Mouse (Mus musculus) embryonic facial prominence, embryonic 14.5 days (tissue): Measurements from ENCODE around the gene Opn4. TPM values are rescaled to one million over a fixed set of nuclear protein-coding genes. Genes with fewer than 3 reads are reported as not detected.
A peak's percentile ranks its signal among the peaks of the same experiment; 100 is the strongest.

ENCODE experiments used
- ATAC-seq: fragments of 200-750 bp; cut with Nextera tagmentation; 2 replicates; pipeline ENCODE4 v1.8.0; 2017; ENCODE audit warnings: low read depth, moderate number of reproducible peaks, moderate TSS enrichment
- DNase-seq: peaks from one replicate; pipeline ENCODE4 v3.0.0-alpha.2; 2015; ENCODE audit warnings: low spot score
- H3K27ac ChIP-seq: fragments of 300-500 bp; sonication (generic); replicated peaks from 2 replicates; pipeline ENCODE4 v1.5.1; 2014; ENCODE audit warnings: low read depth, mild to moderate bottlenecking, low read length, moderate library complexity
- H3K27me3 ChIP-seq: fragments of 300-500 bp; sonication (generic); replicated peaks from 2 replicates; pipeline ENCODE4 v1.6.1; 2014; ENCODE audit warnings: low read length; ENCODE audit not compliant: control insufficient read depth, insufficient read depth
- H3K36me3 ChIP-seq: fragments of 300-500 bp; sonication (generic); 2 replicates; pipeline ENCODE4 v1.6.1; 2014; ENCODE audit warnings: low read length, mixed read lengths; ENCODE audit not compliant: control insufficient read depth, insufficient read depth
- H3K4me1 ChIP-seq: fragments of 300-500 bp; sonication (generic); 2 replicates; pipeline ENCODE4 v1.6.1; 2014; ENCODE audit warnings: antibody characterized with exemption, low read length; ENCODE audit not compliant: control insufficient read depth, insufficient read depth
- H3K4me2 ChIP-seq: fragments of 300-500 bp; sonication (generic); 2 replicates; pipeline ENCODE4 v1.6.1; 2014; ENCODE audit warnings: low read depth, mild to moderate bottlenecking, low read length, moderate library complexity, mixed read lengths
- H3K4me3 ChIP-seq: fragments of 300-500 bp; sonication (generic); 2 replicates; pipeline ENCODE4 v1.5.1; 2014; ENCODE audit warnings: low read depth, mild to moderate bottlenecking, low read length
- H3K9ac ChIP-seq: fragments of 300-500 bp; sonication (generic); 2 replicates; pipeline ENCODE4 v1.6.1; 2014; ENCODE audit warnings: low read depth, mild to moderate bottlenecking, low read length, moderate library complexity, mixed read lengths
- H3K9me3 ChIP-seq: fragments of 300-500 bp; sonication (generic); 2 replicates; pipeline ENCODE4 v1.6.1; 2016; ENCODE audit warnings: low read length; ENCODE audit not compliant: control insufficient read depth
- WGBS: fragments of 180-500 bp; shearing (Covaris S2); extraction: QIAGEN DNeasy Blood & Tissue Kit; methylation state at CpG from one replicate; pipeline ENCODE4 v1.1.7; 2014; 5-methylcytosine and 5-hydroxymethylcytosine counted together
- polyA plus RNA-seq: library from polyadenylated mRNA; unstranded; fragments of >200 nt; fragmentation: Nextera tagmentation; extraction: Ambion mirVana; gene quantifications from 2 replicates; pipeline ENCODE4 v1.2.1, GENCODE M21; 2014

The Opn4 gene
- polyA plus RNA-seq, 1 experiment from 2014 or later = 0.77 TPM

DNA sequence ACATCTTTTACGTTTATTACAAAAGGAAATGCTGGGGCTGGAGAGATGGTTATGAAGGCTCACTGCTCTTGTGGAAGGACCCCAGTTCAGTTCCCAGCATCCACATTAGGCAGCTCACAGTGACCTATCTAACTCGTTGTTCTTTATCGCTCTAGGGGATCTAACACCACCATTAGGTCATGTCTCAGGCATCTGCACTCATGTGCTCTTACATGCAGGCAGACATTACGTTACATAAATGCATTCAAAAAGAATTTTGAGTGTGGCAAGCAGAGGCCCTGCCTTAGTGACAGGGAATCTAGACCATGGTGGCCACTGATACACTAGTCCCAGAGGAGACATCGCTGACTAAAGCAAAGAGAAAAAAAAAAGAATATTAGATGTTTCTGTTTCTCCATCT is 23.1 kb upstream of the Opn4 start:
- ATAC-seq = no peak
- H3K4me3 ChIP-seq = no peak overlapping the region
- WGBS = 82% methylated on average over 5 of the region's 5 CpGs

DNA sequence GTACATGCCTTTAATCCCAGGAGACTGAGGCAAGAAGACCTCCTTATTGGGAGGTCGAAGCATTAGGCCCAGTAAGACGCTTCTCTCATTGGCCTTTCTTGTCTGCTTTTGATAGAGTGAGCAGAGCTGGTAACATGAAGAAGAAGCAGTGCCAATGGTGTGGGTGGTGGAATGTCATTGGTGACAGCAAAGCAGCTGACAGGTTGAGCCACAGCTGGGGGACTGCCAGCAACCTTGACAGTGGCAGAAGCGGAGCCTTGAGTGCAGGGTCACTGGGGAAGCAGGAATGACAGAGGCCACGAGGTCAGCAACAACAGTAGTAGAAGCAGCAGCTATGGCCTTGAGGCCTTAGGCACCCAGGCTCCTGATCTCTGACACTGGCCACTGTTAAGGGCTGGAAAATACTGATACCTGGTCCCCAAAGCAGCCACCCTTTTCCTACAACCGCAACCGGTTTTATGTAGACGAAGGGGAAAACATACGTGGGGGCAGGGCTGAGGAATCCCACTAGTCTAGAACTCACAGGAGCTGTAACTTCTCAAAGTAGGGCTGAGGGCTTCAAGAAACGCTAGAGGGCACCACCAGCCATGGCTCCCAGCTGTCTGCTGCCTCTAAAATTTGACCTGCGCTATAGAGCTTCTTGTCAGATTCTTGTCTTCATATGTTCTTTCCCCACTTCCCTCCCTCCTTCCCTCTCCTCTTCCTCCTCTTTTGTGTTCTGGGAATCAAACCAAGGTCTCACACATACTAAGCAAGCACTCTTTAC is 20.9 kb upstream of the Opn4 start:
- Histone ChIP-seq H3K9me3 (no peaks in the 10 kb centered on the region), H3K4me3 (no peak overlapping the region), H3K27ac (no peak overlapping the region), H3K27me3 (peaks cover 1% of the 10 kb centered on the region; the same call in 1 of the 2 replicates), H3K4me2 (no peak overlapping the region), H3K9ac (no peak overlapping the region), H3K4me1 (no peaks in the 10 kb centered on the region), H3K36me3 (no peaks in the 10 kb centered on the region)
- ATAC-seq (no peak), DNase-seq (peak; percentile 40)
- whole genome bisulfite sequencing = 32% methylated on average over 10 of the region's 10 CpGs

More for the DNA sequence above, 23.1 kb upstream of the Opn4 start:
- Histone ChIP-seq H3K9me3 (no peaks in the 10 kb centered on the region), H3K4me1 (no peaks in the 10 kb centered on the region), H3K36me3 (no peaks in the 10 kb centered on the region), H3K27me3 (no peaks in the 10 kb centered on the region), H3K27ac (no peak overlapping the region), H3K4me2 (no peak overlapping the region), H3K9ac (no peak overlapping the region)
- DNase-seq = no peak

DNA sequence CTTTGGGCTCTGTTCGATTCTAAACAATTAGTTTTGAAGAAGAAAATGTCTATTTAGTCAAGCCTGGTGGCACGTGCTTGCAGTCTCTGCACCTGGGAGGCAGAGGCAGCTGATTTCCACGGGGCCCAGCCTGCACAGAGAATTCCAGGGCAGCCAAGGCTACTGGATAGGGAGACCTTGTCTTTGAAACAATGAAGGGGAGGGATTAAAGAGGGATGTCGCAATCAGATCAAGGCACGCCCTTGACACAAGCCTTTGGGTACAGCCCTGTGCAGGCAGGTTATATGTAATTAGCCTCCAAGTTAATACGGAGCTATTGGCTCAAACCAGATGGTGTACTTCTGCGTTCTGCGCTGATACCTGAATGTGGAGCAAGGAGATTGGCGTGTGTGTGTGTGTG is 18.9 kb upstream of the Opn4 start:
- Histone ChIP-seq H3K4me2 (no peak overlapping the region), H3K27me3 (peaks cover 20% of the 10 kb centered on the region), H3K4me1 (no peaks in the 10 kb centered on the region), H3K4me3 (no peak overlapping the region), H3K27ac (no peak overlapping the region), H3K9me3 (no peaks in the 10 kb centered on the region), H3K9ac (0 out of 2 replicates have a peak overlapping the region, but pooled peaks have one; percentile 19), H3K36me3 (no peaks in the 10 kb centered on the region)
- ATAC-seq (peak; percentile 81), DNase-seq (peak; percentile 63)
- WGBS = 27% methylated on average over 9 of the region's 9 CpGs

DNA sequence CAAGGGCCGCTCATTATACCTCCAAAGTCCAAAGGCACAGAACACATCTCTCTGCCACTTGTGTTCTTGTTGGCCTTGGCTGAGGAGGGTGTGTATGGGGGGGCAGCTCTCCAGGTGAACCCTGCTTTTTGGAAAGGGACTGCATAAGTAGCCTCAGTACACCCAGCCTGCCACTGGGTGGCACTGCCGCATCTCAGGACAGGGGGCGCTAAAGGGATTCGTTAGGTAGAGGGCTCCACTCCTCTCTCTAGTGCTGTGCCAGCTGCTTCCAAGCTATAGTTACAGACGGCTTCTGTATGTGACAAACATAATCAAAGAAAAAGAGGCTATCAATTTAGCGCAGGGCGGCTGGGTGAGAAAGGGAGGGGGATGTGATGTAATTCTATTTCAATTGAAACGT is 16.9 kb upstream of the Opn4 start:
- DNase-seq (peak; percentile 93), ATAC-seq (peak; percentile 72)
- Histone ChIP-seq H3K9me3 (no peaks in the 10 kb centered on the region), H3K4me1 (no peaks in the 10 kb centered on the region), H3K4me3 (no peak overlapping the region), H3K27me3 (peaks cover 25% of the 10 kb centered on the region), H3K27ac (no peak overlapping the region), H3K36me3 (no peaks in the 10 kb centered on the region), H3K9ac (no peak overlapping the region), H3K4me2 (no peak overlapping the region)
- WGBS = 2% methylated on average over 8 of the region's 8 CpGs

DNA sequence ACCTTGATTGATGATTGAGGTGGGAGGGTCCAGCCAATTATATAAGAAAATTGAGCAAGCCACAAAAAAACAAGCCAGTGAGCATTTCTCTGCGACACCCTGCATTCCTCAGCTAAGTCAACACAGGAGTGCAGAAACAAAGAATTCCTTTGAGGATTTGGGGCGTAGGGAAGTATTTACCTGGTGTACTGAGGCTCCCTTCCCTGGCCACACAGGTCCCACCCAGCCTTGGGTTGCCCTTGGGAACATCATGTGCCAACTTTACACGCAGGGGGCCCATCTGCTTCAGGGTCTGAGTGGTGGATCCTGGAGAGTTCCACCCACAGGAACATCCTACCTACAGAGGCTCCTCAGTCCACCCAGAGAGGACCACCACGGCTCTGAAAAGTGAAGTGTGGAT is 15.7 kb upstream of the Opn4 start:
- no peaks in the 10 kb centered on the region for H3K9me3 ChIP-seq
- no peaks in the 10 kb centered on the region for H3K4me1 ChIP-seq
- no peak overlapping the region for H3K4me2 ChIP-seq
- no peak overlapping the region for H3K9ac ChIP-seq
- DNase-seq (peak; percentile 65), ATAC-seq (no peak)
- H3K4me3 ChIP-seq = no peak overlapping the region
- no peak overlapping the region for H3K27ac ChIP-seq
- 34% methylated on average over 4 of the region's 4 CpGs for WGBS
- peaks cover 25% of the 10 kb centered on the region for H3K27me3 ChIP-seq
- no peaks in the 10 kb centered on the region for H3K36me3 ChIP-seq

DNA sequence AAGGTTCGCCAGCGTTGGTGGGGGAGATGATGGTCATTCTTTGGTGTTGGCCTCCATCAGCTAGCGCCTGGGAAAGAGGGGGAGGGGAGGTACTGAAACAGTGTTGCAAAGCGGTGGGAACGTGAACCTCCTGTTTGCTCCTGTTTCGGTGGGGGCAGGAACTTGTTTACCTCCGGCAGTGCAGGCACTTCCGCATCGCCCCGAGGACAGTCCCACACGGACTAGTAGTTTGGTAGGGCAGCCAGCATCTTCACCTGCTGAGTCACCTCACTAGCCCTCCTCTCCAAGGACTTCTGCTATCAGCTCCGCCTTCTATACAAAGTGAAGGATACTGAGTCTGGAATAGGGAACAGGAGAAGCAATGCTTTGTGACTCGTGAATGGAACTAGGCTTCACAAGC is 15.1 kb upstream of the Opn4 start:
- 2% methylated on average over 13 of the region's 13 CpGs for WGBS
- Histone ChIP-seq H3K4me2 (peak overlapping the region; percentile 47), H3K4me1 (no peaks in the 10 kb centered on the region), H3K9ac (0 out of 2 replicates have a peak overlapping the region, but pooled peaks have one; percentile 16), H3K27me3 (peaks cover 25% of the 10 kb centered on the region), H3K27ac (no peak overlapping the region), H3K9me3 (no peaks in the 10 kb centered on the region), H3K36me3 (no peaks in the 10 kb centered on the region), H3K4me3 (peak overlapping the region; percentile 24)
- ATAC-seq = no peak
- peak; percentile 21 for DNase-seq

DNA sequence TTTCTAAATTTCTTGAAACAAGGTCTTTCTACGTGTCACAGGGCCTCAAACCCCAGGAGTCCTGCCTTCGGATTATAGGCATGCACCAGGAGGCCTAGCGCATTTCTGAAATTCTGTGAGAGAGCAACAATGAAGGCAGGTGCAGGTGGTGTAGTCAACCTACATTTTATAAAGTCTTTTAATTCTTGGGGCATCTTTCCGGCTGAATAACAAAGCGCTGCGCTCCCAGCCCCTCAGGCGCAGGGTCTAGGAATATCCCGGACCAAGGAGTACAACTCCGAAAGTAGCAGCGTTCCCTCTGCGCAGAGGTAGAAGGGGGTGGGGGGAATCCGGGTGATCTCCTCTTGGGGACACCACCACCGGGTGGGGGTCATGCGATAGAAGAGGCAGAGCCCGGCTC is 14.6 kb upstream of the Opn4 start:
- Histone ChIP-seq H3K4me2 (peak overlapping the region; percentile 47), H3K4me3 (peak overlapping the region; percentile 24), H3K9me3 (no peaks in the 10 kb centered on the region), H3K27ac (no peak overlapping the region), H3K27me3 (peaks cover 25% of the 10 kb centered on the region), H3K4me1 (no peaks in the 10 kb centered on the region), H3K36me3 (no peaks in the 10 kb centered on the region), H3K9ac (no peak overlapping the region)
- ATAC-seq (no peak), DNase-seq (no peak)
- WGBS = 13% methylated on average over 15 of the region's 15 CpGs

DNA sequence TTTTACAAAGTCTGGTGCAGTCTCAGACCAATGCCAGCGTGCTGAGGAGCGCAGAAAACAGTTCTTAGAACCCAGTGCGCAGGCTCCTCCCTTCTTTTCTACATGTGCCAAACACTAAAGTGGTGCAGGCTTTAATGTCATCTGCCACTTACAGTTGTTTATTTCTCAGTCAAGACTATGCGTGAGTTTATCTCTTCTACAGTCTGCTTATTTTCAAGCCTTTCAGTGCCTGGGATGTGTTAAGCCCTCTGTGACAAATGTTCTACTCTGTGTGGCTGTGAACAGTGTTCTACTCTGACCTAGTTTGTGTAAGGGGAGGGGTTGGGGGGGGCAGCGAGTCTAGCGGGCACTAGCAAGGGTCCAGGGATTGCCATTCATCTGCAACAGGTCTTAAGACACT is 13.6 kb upstream of the Opn4 start:
- Histone ChIP-seq H3K4me3 (no peak overlapping the region), H3K4me2 (no peak overlapping the region), H3K27me3 (peaks cover 25% of the 10 kb centered on the region), H3K9me3 (no peaks in the 10 kb centered on the region), H3K4me1 (no peaks in the 10 kb centered on the region), H3K36me3 (no peaks in the 10 kb centered on the region), H3K9ac (no peak overlapping the region), H3K27ac (no peak overlapping the region)
- no peak for DNase-seq
- ATAC-seq = no peak
- WGBS = 51% methylated on average over 6 of the region's 6 CpGs

DNA sequence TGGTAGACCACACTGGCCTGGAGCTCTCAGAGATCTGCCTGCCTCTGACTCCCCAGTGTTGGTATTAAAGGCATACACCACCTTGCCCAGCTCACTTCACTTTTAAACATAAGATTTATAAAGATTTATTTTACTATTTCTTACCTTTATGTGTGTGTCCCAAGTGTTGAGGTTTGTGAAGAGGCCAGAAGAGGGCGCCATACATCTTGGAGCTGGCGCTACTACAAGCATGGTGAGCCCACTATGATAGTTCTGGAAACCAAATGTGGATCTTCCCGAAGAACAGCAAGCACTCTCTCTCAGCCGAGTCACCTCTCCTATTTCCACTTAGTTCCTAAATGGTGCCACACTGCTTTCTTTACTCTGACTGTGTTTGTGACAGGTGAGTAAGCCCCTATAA is 12.3 kb upstream of the Opn4 start:
- Histone ChIP-seq H3K9ac (no peak overlapping the region), H3K4me3 (no peak overlapping the region), H3K36me3 (no peaks in the 10 kb centered on the region), H3K4me1 (no peaks in the 10 kb centered on the region), H3K9me3 (no peaks in the 10 kb centered on the region), H3K27me3 (peaks cover 25% of the 10 kb centered on the region), H3K4me2 (no peak overlapping the region), H3K27ac (no peak overlapping the region)
- 41% methylated on average over 4 of the region's 4 CpGs for WGBS
- ATAC-seq (no peak), DNase-seq (no peak)
